In genomic region chr6:112577198-112577597, GRCm38 (mm10) we compare ENCODE assay signal across 16 mouse cellular contexts.
DNase-seq lines count a peak whose midpoint lies in the region; ATAC-seq lines count a peak whose summit lies in the region.
"Had no signal": no experiment of that assay in that cellular context is flagged by ENCODE, and none has a peak within 500 bp of the region (broad histone marks: within the 10 kb centered on the region; RNA-seq: fewer than 3 reads in every experiment).

No protein-coding gene starts in this region.

- no peaks in the 10 kb centered on the region for H3K9me3 ChIP-seq in liver, embryonic 15.5 days (replicated peaks)
- no peaks in the 10 kb centered on the region for H3K9me3 ChIP-seq in liver, embryonic 11.5 days (ENCODE audit: control insufficient read depth, low read length)
- H3K9me3 ChIP-seq: embryonic facial prominence, embryonic 15.5 days; forebrain, embryonic 13.5 days; neural tube, embryonic 13.5 days had no signal

- H3K27ac ChIP-seq in liver, embryonic 15.5 days (replicated peaks), result peak overlapping the region; percentile 56; the same call in 1 of the 2 replicates
- H3K27ac ChIP-seq in liver, embryonic 11.5 days (ENCODE audit: low read depth, low read length), result no peak overlapping the region
- H3K27ac ChIP-seq in macrophage, result peak overlapping the region; percentile 70
- H3K27ac ChIP-seq: embryonic facial prominence, embryonic 15.5 days; forebrain, embryonic 13.5 days; kidney, postnatal 0 days; liver, embryonic 14.5 days; neural tube, embryonic 13.5 days; stomach, postnatal 0 days had no signal

- H3K4me2 ChIP-seq in liver, embryonic 15.5 days, result no peak overlapping the region
- H3K4me2 ChIP-seq in liver, embryonic 11.5 days, result no peak overlapping the region
- H3K4me2 ChIP-seq: embryonic facial prominence, embryonic 15.5 days; forebrain, embryonic 13.5 days; neural tube, embryonic 13.5 days had no signal

- no peaks in the 10 kb centered on the region for H3K27me3 ChIP-seq in liver, embryonic 15.5 days
- no peaks in the 10 kb centered on the region for H3K27me3 ChIP-seq in liver, embryonic 11.5 days (replicated peaks; ENCODE audit: control insufficient read depth, insufficient read depth, low read length)
- H3K27me3 ChIP-seq: embryonic facial prominence, embryonic 15.5 days; forebrain, embryonic 13.5 days; neural tube, embryonic 13.5 days had no signal

- ATAC-seq in liver, embryonic 15.5 days (ENCODE audit: insufficient read depth), result no peak
- ATAC-seq in liver, embryonic 11.5 days (replicated peaks; ENCODE audit: low FRiP score), result no peak
- ATAC-seq in common myeloid progenitor, adult 5-6 weeks (replicated peaks; ENCODE audit: low read depth, poor library complexity, severe bottlenecking), result peak; percentile 77
- no peak for ATAC-seq in activated CD4-positive, CD25-positive, alpha-beta regulatory T cell, adult 4 months
- ATAC-seq: forebrain, embryonic 13.5 days; intestine, embryonic 16.5 days had no signal

- no peaks in the 10 kb centered on the region for H3K4me1 ChIP-seq in liver, embryonic 15.5 days (replicated peaks)
- no peaks in the 10 kb centered on the region for H3K4me1 ChIP-seq in liver, embryonic 11.5 days (replicated peaks; ENCODE audit: control insufficient read depth, insufficient read depth, low read length)
- H3K4me1 ChIP-seq: embryonic facial prominence, embryonic 15.5 days; neural tube, embryonic 13.5 days had no signal

- no peak overlapping the region for H3K4me3 ChIP-seq in liver, embryonic 15.5 days (replicated peaks)
- no peak overlapping the region for H3K4me3 ChIP-seq in liver, embryonic 11.5 days (ENCODE audit: low read depth, low read length)
- no peak overlapping the region for H3K4me3 ChIP-seq in macrophage (ENCODE audit: inconsistent target)
- H3K4me3 ChIP-seq: embryonic facial prominence, embryonic 15.5 days; forebrain, embryonic 13.5 days; neural tube, embryonic 13.5 days had no signal

- H3K36me3 ChIP-seq in liver, embryonic 15.5 days (replicated peaks), result no peaks in the 10 kb centered on the region
- H3K36me3 ChIP-seq in liver, embryonic 11.5 days (ENCODE audit: control insufficient read depth, insufficient read depth, low read length), result no peaks in the 10 kb centered on the region
- H3K36me3 ChIP-seq in macrophage (ENCODE audit: inconsistent target), result no peaks in the 10 kb centered on the region
- H3K36me3 ChIP-seq: embryonic facial prominence, embryonic 15.5 days; neural tube, embryonic 13.5 days had no signal

- 16% methylated on average over 5 of the region's 5 CpGs for WGBS in liver, embryonic 15.5 days (ENCODE audit: insufficient replicate concordance)
- WGBS in liver, embryonic 11.5 days, result 50% methylated on average over 5 of the region's 5 CpGs
- 7% methylated on average over 5 of the region's 5 CpGs for WGBS in macrophage (ENCODE audit: missing documents)

- DNase-seq in liver, embryonic 11.5 days (ENCODE audit: low spot score), result no peak
- peak; percentile 41 for DNase-seq in thymus, postnatal 4 days
- DNase-seq in urinary bladder, postnatal 10 days (ENCODE audit: low spot score), result no peak
- DNase-seq: adrenal gland, adult 8-10 months; spleen, adult 18-20 months had no signal

- H3K9ac ChIP-seq in liver, embryonic 15.5 days, result no peak overlapping the region
- H3K9ac ChIP-seq in liver, embryonic 11.5 days (ENCODE audit: low read depth, low read length), result no peak overlapping the region
- H3K9ac ChIP-seq: embryonic facial prominence, embryonic 15.5 days; forebrain, embryonic 13.5 days; liver, embryonic 14.5 days; neural tube, embryonic 13.5 days had no signal

- no peaks in the 10 kb centered on the region for H3K79me2 ChIP-seq in macrophage (ENCODE audit: inconsistent target)
